Mouse (Mus musculus) bone marrow, adult 2 months (tissue): ENCODE measurements around the gene Ccdc114. TPM values are rescaled to one million over a fixed set of nuclear protein-coding genes. Genes with fewer than 3 reads are reported as not detected.
"Not testable (repeated sequence)": the region's sequence is repeated elsewhere in the genome, so short reads cannot be mapped to it uniquely, and the experiment has no call there.

Source experiments
- H3K27ac ChIP-seq: fragments of 200-500 bp; 2 replicates; pipeline ENCODE4 v1.5.1; 2012; ENCODE audit warnings: low read depth, mild to moderate bottlenecking, control low read depth, inconsistent platforms, low read length; ENCODE audit not compliant: control insufficient read depth, poor library complexity, insufficient read depth
- H3K4me1 ChIP-seq: fragments of 200-500 bp; 2 replicates; pipeline ENCODE4 v1.6.1; 2011; ENCODE audit warnings: low read length; ENCODE audit not compliant: control insufficient read depth, insufficient read depth
- H3K4me3 ChIP-seq: fragments of 200-500 bp; replicated peaks from 2 replicates; pipeline ENCODE3; 2011; ENCODE audit warnings: mild to moderate bottlenecking, low read depth, low read length, control low read depth; ENCODE audit not compliant: control insufficient read depth
- CTCF ChIP-seq: fragments of 200-500 bp; IDR thresholded peaks from 2 replicates; pipeline ENCODE4 v1.5.1; 2011; ENCODE audit warnings: low read length, control low read depth; ENCODE audit not compliant: control insufficient read depth, insufficient read depth
- POLR2A ChIP-seq: fragments of 200-500 bp; IDR thresholded peaks from 2 replicates; pipeline ENCODE4 v1.6.1; 2011; ENCODE audit warnings: low read depth, mild to moderate bottlenecking, control low read depth, low read length, borderline replicate concordance; ENCODE audit not compliant: control insufficient read depth
- WGBS: fragments of 180-500 bp; shearing (Covaris S2); methylation state at CpG from one replicate; pipeline ENCODE4 v1.1.7; 2018; 5-methylcytosine and 5-hydroxymethylcytosine counted together
- polyA plus RNA-seq: library from polyadenylated mRNA; stranded (reverse); fragments of >200 nt; gene quantifications from 2 replicates; pipeline ENCODE4 v1.2.4, GENCODE M21; 2011; ENCODE audit warnings: low replicate concordance; ENCODE audit not compliant: missing spikeins, insufficient read depth, insufficient read length

Ccdc114 gene
- polyA plus RNA-seq, 1 experiment, result 5.7 TPM

DNA sequence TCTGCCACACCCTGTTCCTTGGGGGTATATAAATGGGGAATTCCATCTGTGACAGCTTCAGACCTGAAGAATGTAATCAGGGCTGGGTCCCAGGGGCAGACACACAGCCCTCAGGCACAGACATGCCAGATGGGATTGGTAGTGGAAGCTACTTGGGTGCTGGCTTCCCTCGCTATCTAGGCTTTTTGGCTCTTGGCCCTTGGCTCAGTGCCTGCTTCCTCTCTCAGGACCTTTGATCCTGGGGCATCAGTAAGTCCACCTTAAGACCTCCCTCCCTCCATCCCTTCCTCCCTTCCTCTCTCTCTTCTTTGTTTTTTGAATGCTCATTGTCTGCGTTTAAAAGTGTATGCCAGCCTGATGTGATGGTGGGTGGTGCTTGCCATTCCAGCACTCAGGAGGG lies 16.0 kb downstream of the Ccdc114 start:
- WGBS, result 51% methylated on average over 2 of the region's 2 CpGs
- H3K4me3 ChIP-seq, result no peak overlapping the region
- H3K4me1 ChIP-seq, result no peaks in the 10 kb centered on the region
- TF ChIP-seq CTCF (no peak), POLR2A (no peak)
- no peak overlapping the region for H3K27ac ChIP-seq

GRCm38 (mm10) chr7:45941986-45942385 lies 18.1 kb downstream of the Ccdc114 start:
- TF ChIP-seq POLR2A (no peak), CTCF (no peak)
- H3K4me1 ChIP-seq, result no peaks in the 10 kb centered on the region
- WGBS, result 85% methylated on average over 9 of the region's 9 CpGs
- no peak overlapping the region for H3K4me3 ChIP-seq
- H3K27ac ChIP-seq, result no peak overlapping the region

GRCm38 (mm10) chr7:45943280-45943679 lies 19.4 kb downstream of the Ccdc114 start:
- WGBS, result 67% methylated on average over 1 of the region's 1 CpGs
- H3K4me1 ChIP-seq, H3K27ac ChIP-seq, H3K4me3 ChIP-seq: not testable (repeated sequence)

DNA sequence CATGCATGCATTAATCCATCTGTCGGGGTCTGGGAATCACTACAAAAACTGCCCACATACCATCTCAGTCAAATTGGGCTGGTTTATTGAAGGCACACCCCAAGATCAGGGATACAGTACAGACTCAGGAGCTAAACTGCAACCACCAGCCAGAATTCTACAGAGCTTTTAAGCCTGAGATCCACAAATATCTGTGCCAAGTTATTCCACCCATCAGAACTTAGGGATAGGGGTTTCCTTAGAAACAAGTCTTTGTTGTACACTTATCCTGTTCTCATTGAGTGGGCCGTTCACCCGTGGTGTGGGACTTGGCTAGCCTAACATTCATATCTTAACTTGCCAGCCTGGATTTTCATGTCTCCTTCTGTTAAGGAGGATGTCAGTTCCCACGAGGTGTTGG lies 25.2 kb downstream of the Ccdc114 start:
- H3K4me3 ChIP-seq, result no peak overlapping the region
- no peak overlapping the region for H3K27ac ChIP-seq
- WGBS, result 76% methylated on average over 4 of the region's 4 CpGs
- no peaks in the 10 kb centered on the region for H3K4me1 ChIP-seq
- no peak for TF ChIP-seq POLR2A

DNA sequence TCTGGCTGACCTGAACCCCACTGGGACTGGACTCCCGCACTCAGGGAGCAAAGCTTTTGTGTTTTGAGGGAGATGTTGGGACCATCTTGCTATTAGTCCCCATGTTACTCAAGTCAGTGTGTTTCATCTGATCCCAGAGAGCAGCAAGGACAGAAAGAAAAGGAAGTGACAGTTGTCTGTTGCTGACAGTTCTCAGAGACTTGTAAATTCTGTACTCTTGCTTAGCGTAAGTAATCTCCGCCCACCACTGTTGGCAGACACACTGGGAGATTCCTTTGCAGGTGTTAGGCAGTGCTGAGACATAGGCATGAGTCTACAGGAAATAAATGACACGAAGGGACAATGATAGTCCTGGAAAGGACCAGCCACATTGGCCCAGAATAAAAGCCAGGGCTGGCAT lies 32.7 kb downstream of the Ccdc114 start:
- TF ChIP-seq CTCF, result no peak
- TF ChIP-seq POLR2A, result no peak
- 38% methylated on average over 4 of the region's 4 CpGs for WGBS
- no peak overlapping the region for H3K4me3 ChIP-seq
- no peak overlapping the region for H3K27ac ChIP-seq
- no peaks in the 10 kb centered on the region for H3K4me1 ChIP-seq

- WGBS, result 36% methylated on average over 11 of the region's 11 CpGs
- H3K4me1 ChIP-seq, result no peaks in the 10 kb centered on the region
- H3K4me3 ChIP-seq, result no peak overlapping the region
- no peak overlapping the region for H3K27ac ChIP-seq
- no peak for TF ChIP-seq CTCF
These were observed 48.2 kb downstream of the Ccdc114 start for GRCm38 (mm10) chr7:45971831-45972723.

DNA sequence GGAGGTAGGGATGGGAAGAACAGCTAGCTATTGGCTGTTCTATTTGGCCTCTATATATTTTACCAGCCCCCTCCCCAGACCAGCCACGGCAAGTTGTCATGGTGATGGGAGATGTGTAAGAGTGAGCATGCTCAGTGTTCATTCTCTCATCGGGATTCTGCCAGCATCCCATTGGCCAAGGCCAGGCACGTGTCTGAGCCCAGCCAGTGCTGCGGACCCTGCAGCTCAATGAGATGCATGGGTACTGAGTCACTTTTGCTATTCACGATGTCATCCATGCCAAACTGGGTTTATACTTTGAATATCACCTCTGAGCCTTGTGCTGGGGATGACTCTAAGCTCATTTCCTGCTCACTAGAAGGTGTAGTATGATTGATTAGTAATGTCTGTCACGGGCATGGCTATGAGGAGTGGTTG lies 49.4 kb downstream of the Ccdc114 start:
- Histone ChIP-seq H3K4me3 (no peak overlapping the region), H3K4me1 (no peaks in the 10 kb centered on the region), H3K27ac (no peak overlapping the region)
- TF ChIP-seq CTCF, result no peak
- TF ChIP-seq POLR2A, result no peak
- 79% methylated on average over 6 of the region's 6 CpGs for WGBS

- Histone ChIP-seq H3K27ac (no peak overlapping the region), H3K4me1 (no peaks in the 10 kb centered on the region), H3K4me3 (no peak overlapping the region)
- TF ChIP-seq POLR2A (no peak), CTCF (no peak)
- WGBS, result 48% methylated on average over 6 of the region's 6 CpGs
These were observed 50.2 kb downstream of the Ccdc114 start for GRCm38 (mm10) chr7:45974103-45974502.

DNA sequence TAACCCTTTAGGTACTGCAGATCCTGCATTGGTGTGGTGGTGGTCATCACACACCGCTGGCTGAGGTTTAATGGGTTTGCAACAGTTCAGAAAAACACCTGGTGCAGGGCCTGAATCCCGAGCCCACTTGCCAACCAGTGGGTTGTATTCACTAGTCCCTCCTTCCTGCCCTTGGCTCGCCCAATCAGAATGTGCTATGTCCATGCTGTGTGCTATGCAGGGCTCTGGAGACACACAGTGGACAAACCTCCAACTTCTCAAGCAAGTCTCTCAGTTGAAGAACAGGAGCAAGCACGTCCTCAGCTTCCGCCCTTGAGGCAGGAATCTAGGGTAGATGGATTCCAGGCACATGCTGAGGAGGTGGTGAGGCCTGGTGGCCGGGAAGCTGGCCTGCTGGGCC lies 50.6 kb downstream of the Ccdc114 start:
- WGBS, result 59% methylated on average over 6 of the region's 6 CpGs
- Histone ChIP-seq H3K4me1 (no peaks in the 10 kb centered on the region), H3K4me3 (no peak overlapping the region), H3K27ac (no peak overlapping the region)
- no peak for TF ChIP-seq CTCF
- TF ChIP-seq POLR2A, result no peak
